Comparison of ENCODE assay signal across 26 mouse cellular contexts in genomic region chr4:9994466-9994865, GRCm38 (mm10).
A peak's percentile ranks its signal among the peaks of the same experiment; 100 is the strongest.
DNase-seq lines count a peak whose midpoint lies in the region; ATAC-seq and TF ChIP-seq lines count a peak whose summit lies in the region.
"Had no signal": no experiment of that assay in that cellular context is flagged by ENCODE, and none has a peak within 500 bp of the region (broad histone marks: within the 10 kb centered on the region; RNA-seq: fewer than 3 reads in every experiment).

No protein-coding gene starts in this region.

- WGBS in embryonic facial prominence, embryonic 14.5 days = 50% methylated on average over 1 of the region's 1 CpGs
- WGBS in embryonic facial prominence, embryonic 10.5 days = 63% methylated on average over 1 of the region's 1 CpGs
- 55% methylated on average over 1 of the region's 1 CpGs for WGBS in kidney, postnatal 0 days
- WGBS in lung, embryonic 16.5 days = 38% methylated on average over 1 of the region's 1 CpGs

- ATAC-seq in embryonic facial prominence, embryonic 14.5 days (ENCODE audit: low read depth) = no peak
- no peak for ATAC-seq in kidney, postnatal 0 days (replicated peaks; ENCODE audit: low FRiP score, low read depth)
- peak; percentile 86 for ATAC-seq in lung, embryonic 16.5 days (ENCODE audit: low read depth)
- ATAC-seq: CD4-positive, CD25-positive, alpha-beta regulatory T cell, adult 4 months; forebrain, embryonic 13.5 days; forebrain, postnatal 0 days; hindbrain, embryonic 16.5 days had no signal

- TF ChIP-seq CTCF in kidney, postnatal 0 days (IDR thresholded peaks at IDR 0.05; ENCODE audit: low read depth) = no peak

- no peaks in the 10 kb centered on the region for H3K27me3 ChIP-seq in embryonic facial prominence, embryonic 14.5 days (replicated peaks; ENCODE audit: control insufficient read depth, insufficient read depth, low read length)
- H3K27me3 ChIP-seq in embryonic facial prominence, embryonic 10.5 days (replicated peaks; ENCODE audit: low read depth, poor library complexity, severe bottlenecking) = no peaks in the 10 kb centered on the region
- no peaks in the 10 kb centered on the region for H3K27me3 ChIP-seq in kidney, postnatal 0 days (ENCODE audit: insufficient read depth, low read length)
- H3K27me3 ChIP-seq in lung, embryonic 16.5 days (ENCODE audit: control insufficient read depth, insufficient read depth, low read depth, low read length) = no peaks in the 10 kb centered on the region
- H3K27me3 ChIP-seq: embryonic facial prominence, embryonic 13.5 days; forebrain, embryonic 13.5 days; heart, embryonic 12.5 days; hindbrain, embryonic 12.5 days had no signal

- no peaks in the 10 kb centered on the region for H3K4me1 ChIP-seq in embryonic facial prominence, embryonic 14.5 days (ENCODE audit: control insufficient read depth, insufficient read depth, low read length)
- no peaks in the 10 kb centered on the region for H3K4me1 ChIP-seq in embryonic facial prominence, embryonic 10.5 days
- H3K4me1 ChIP-seq in kidney, postnatal 0 days (replicated peaks; ENCODE audit: insufficient read depth, low read length) = no peaks in the 10 kb centered on the region
- peaks cover 9% of the 10 kb centered on the region for H3K4me1 ChIP-seq in lung, embryonic 16.5 days (replicated peaks; ENCODE audit: control insufficient read depth, insufficient read depth, low read length)
- H3K4me1 ChIP-seq: embryonic facial prominence, embryonic 13.5 days; forebrain, embryonic 13.5 days; heart, embryonic 12.5 days; hindbrain, embryonic 12.5 days had no signal

- no peaks in the 10 kb centered on the region for H3K36me3 ChIP-seq in embryonic facial prominence, embryonic 14.5 days (ENCODE audit: control insufficient read depth, insufficient read depth, low read length)
- H3K36me3 ChIP-seq in embryonic facial prominence, embryonic 10.5 days (replicated peaks) = no peaks in the 10 kb centered on the region
- H3K36me3 ChIP-seq in kidney, postnatal 0 days (ENCODE audit: insufficient read depth, low read length) = no peaks in the 10 kb centered on the region
- H3K36me3 ChIP-seq in lung, embryonic 16.5 days (ENCODE audit: control insufficient read depth, insufficient read depth, low read length) = no peaks in the 10 kb centered on the region
- H3K36me3 ChIP-seq: embryonic facial prominence, embryonic 13.5 days; G1E; heart, embryonic 12.5 days; hindbrain, embryonic 12.5 days had no signal

- no peak overlapping the region for H3K4me2 ChIP-seq in embryonic facial prominence, embryonic 14.5 days (ENCODE audit: low read depth, low read length)
- no peak overlapping the region for H3K4me2 ChIP-seq in kidney, postnatal 0 days (ENCODE audit: low read length)
- H3K4me2 ChIP-seq in lung, embryonic 16.5 days (ENCODE audit: low read depth, low read length) = no peak overlapping the region
- H3K4me2 ChIP-seq: embryonic facial prominence, embryonic 13.5 days; forebrain, embryonic 13.5 days; heart, embryonic 12.5 days; hindbrain, embryonic 12.5 days had no signal

- no peak overlapping the region for H3K9ac ChIP-seq in embryonic facial prominence, embryonic 14.5 days (ENCODE audit: low read depth, low read length)
- H3K9ac ChIP-seq in kidney, postnatal 0 days (ENCODE audit: low read depth, low read length) = no peak overlapping the region
- no peak overlapping the region for H3K9ac ChIP-seq in lung, embryonic 16.5 days (ENCODE audit: low read length)
- H3K9ac ChIP-seq: embryonic facial prominence, embryonic 13.5 days; forebrain, embryonic 13.5 days; forebrain, postnatal 0 days; heart, embryonic 12.5 days; hindbrain, embryonic 12.5 days had no signal

- H3K4me3 ChIP-seq in embryonic facial prominence, embryonic 14.5 days (ENCODE audit: low read depth, low read length) = no peak overlapping the region
- no peak overlapping the region for H3K4me3 ChIP-seq in embryonic facial prominence, embryonic 10.5 days
- no peak overlapping the region for H3K4me3 ChIP-seq in kidney, postnatal 0 days (replicated peaks; ENCODE audit: low read depth, low read length)
- no peak overlapping the region for H3K4me3 ChIP-seq in lung, embryonic 16.5 days (ENCODE audit: low read length)
- H3K4me3 ChIP-seq: embryonic facial prominence, embryonic 13.5 days; forebrain, embryonic 13.5 days; gastrocnemius, adult 2 months; heart, adult 2 months; heart, embryonic 12.5 days; hindbrain, embryonic 12.5 days had no signal

- H3K27ac ChIP-seq in embryonic facial prominence, embryonic 14.5 days (replicated peaks; ENCODE audit: low read depth, low read length) = no peak overlapping the region
- H3K27ac ChIP-seq in embryonic facial prominence, embryonic 10.5 days (replicated peaks) = no peak overlapping the region
- H3K27ac ChIP-seq in kidney, postnatal 0 days = no peak overlapping the region
- peak overlapping the region; percentile 63 for H3K27ac ChIP-seq in lung, embryonic 16.5 days (ENCODE audit: low read length)
- H3K27ac ChIP-seq: embryonic facial prominence, embryonic 13.5 days; forebrain, embryonic 13.5 days; gastrocnemius, adult 2 months; heart, adult 2 months; hindbrain, embryonic 12.5 days had no signal

- H3K9me3 ChIP-seq in embryonic facial prominence, embryonic 14.5 days (ENCODE audit: control insufficient read depth, low read length) = no peaks in the 10 kb centered on the region
- H3K9me3 ChIP-seq in embryonic facial prominence, embryonic 10.5 days = no peaks in the 10 kb centered on the region
- no peaks in the 10 kb centered on the region for H3K9me3 ChIP-seq in kidney, postnatal 0 days (replicated peaks; ENCODE audit: low read length)
- H3K9me3 ChIP-seq in lung, embryonic 16.5 days (ENCODE audit: control insufficient read depth, low read length) = no peaks in the 10 kb centered on the region
- H3K9me3 ChIP-seq: embryonic facial prominence, embryonic 13.5 days; forebrain, embryonic 13.5 days; G1E; heart, embryonic 12.5 days; hindbrain, embryonic 12.5 days had no signal

- peak; percentile 53 for DNase-seq in embryonic facial prominence, embryonic 14.5 days (ENCODE audit: low spot score)
- no peak for DNase-seq in embryonic facial prominence, embryonic 10.5 days (ENCODE audit: low spot score)
- peak; percentile 1 for DNase-seq in kidney, postnatal 0 days (ENCODE audit: low spot score)
- no peak for DNase-seq in kidney, postnatal 10 days
- DNase-seq in lung, postnatal 25 days (ENCODE audit: low spot score) = peak; percentile 27
- DNase-seq in heart, adult 18-20 months = no peak
- no peak for DNase-seq in thymus, postnatal 25 days
- DNase-seq: adrenal gland, postnatal 10 days; B cell, adult 2 months; cerebellum, adult 11 months; cerebellum, adult 8-10 months; cerebellum, postnatal 14 days; embryo, embryonic 11 days; forebrain, postnatal 0 days; gastrocnemius, adult 2 months; gastrocnemius, postnatal 25 days; heart, adult 2 months; heart, postnatal 4 days had no signal

Comparison
In these comparisons a context has a peak if more than half of its experiments do, and no peak if none do; other contexts are left out.
1. DNase-seq: peak in embryonic facial prominence, embryonic 14.5 days (single experiment), kidney, postnatal 0 days (single experiment) and lung, postnatal 25 days (single experiment); none in embryonic facial prominence, embryonic 10.5 days (single experiment), kidney, postnatal 10 days (single experiment), heart, adult 18-20 months (0 of 2) and thymus, postnatal 25 days (single experiment).